Mouse (Mus musculus): ENCODE results near the gene Pdpr.

DNA sequence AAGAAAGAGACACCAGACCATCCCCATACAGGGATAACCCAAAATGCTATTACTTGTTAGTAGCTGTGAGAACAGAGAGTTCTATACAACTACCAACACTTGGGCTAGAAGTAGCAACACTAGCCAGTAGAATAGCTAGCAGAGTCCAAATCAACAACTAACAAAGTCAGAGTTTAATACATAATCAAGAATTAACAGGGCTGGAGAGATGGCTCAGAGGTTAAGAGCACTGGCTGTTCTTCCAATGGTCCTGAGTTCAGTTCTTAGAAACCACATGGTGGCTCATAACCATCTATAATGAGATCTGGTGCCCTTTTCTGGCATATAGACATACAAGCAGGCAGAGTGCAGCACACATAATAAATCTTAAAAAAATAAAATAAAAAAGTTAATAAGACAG is 48.1 kb downstream of the Pdpr start:
- TF ChIP-seq CTCF (IDR thresholded peaks at IDR 0.05) (no peak), EP300 (IDR thresholded peaks at IDR 0.05) (no peak)
